Mouse (Mus musculus) midbrain, embryonic 14.5 days (tissue): ENCODE measurements around the gene Tlk2. TPM values are rescaled to one million over a fixed set of nuclear protein-coding genes. Genes with fewer than 3 reads are reported as not detected.
A peak's percentile ranks its signal among the peaks of the same experiment; 100 is the strongest.

Experiments used
- ATAC-seq: fragments of 200-750 bp; cut with Nextera tagmentation; 2 replicates; pipeline ENCODE4 v1.8.0; 2017; ENCODE audit warnings: moderate number of reproducible peaks, moderate library complexity; ENCODE audit not compliant: low FRiP score, low TSS enrichment
- DNase-seq: peaks from one replicate; pipeline ENCODE4 v3.0.0-alpha.2; 2015
- H3K27ac ChIP-seq: fragments of 300-500 bp; sonication (generic); replicated peaks from 2 replicates; pipeline ENCODE4 v1.5.1; 2014; ENCODE audit warnings: mild to moderate bottlenecking, low read depth, low read length, moderate library complexity
- H3K27me3 ChIP-seq: fragments of 300-500 bp; sonication (generic); 2 replicates; pipeline ENCODE4 v1.6.1; 2014; ENCODE audit warnings: low read length, control low read depth, mixed read lengths; ENCODE audit not compliant: control insufficient read depth, insufficient read depth
- H3K36me3 ChIP-seq: fragments of 300-500 bp; sonication (generic); 2 replicates; pipeline ENCODE4 v1.6.1; 2014; ENCODE audit warnings: low read length, control low read depth; ENCODE audit not compliant: control insufficient read depth, insufficient read depth
- H3K4me1 ChIP-seq: fragments of 300-500 bp; sonication (generic); 2 replicates; pipeline ENCODE4 v1.6.1; 2014; ENCODE audit warnings: mild to moderate bottlenecking, antibody characterized with exemption, low read length, control low read depth; ENCODE audit not compliant: control insufficient read depth, insufficient read depth
- H3K4me2 ChIP-seq: fragments of 300-500 bp; sonication (generic); 2 replicates; pipeline ENCODE4 v1.6.1; 2014; ENCODE audit warnings: mild to moderate bottlenecking, low read length, moderate library complexity
- H3K4me3 ChIP-seq: fragments of 300-500 bp; sonication (generic); replicated peaks from 2 replicates; pipeline ENCODE4 v1.5.1; 2014; ENCODE audit warnings: low read depth, low read length
- H3K9ac ChIP-seq: fragments of 300-500 bp; sonication (generic); replicated peaks from 2 replicates; pipeline ENCODE4 v1.6.1; 2014; ENCODE audit warnings: mild to moderate bottlenecking, low read length, moderate library complexity
- H3K9me3 ChIP-seq: fragments of 300-500 bp; sonication (generic); 2 replicates; pipeline ENCODE4 v1.6.1; 2016; ENCODE audit warnings: low read length, control low read depth, mixed read lengths; ENCODE audit not compliant: control insufficient read depth
- WGBS: fragments of 180-500 bp; shearing (Covaris S2); extraction: QIAGEN DNeasy Blood & Tissue Kit; methylation state at CpG from one replicate; pipeline ENCODE4 v1.1.7; 2014; 5-methylcytosine and 5-hydroxymethylcytosine counted together
- polyA plus RNA-seq: library from polyadenylated mRNA; unstranded; fragments of >200 nt; fragmentation: Nextera tagmentation; extraction: Ambion mirVana; gene quantifications from 2 replicates; pipeline ENCODE4 v1.2.1, GENCODE M21; 2014

Gene Tlk2
- polyA plus RNA-seq, 1 experiment from 2014 or later: 29.3 TPM

- H3K4me2 ChIP-seq: peak overlapping the region; percentile 88
- peak overlapping the region; percentile 97 for H3K9ac ChIP-seq
- H3K4me1 ChIP-seq: peaks cover 18% of the 10 kb centered on the region
- H3K27ac ChIP-seq: peak overlapping the region; percentile 93
- under 1% methylated on average over 34 of the region's 35 CpGs for WGBS
- peak overlapping the region; percentile 91 for H3K4me3 ChIP-seq
- DNase-seq: peak; percentile 59
- no peaks in the 10 kb centered on the region for H3K9me3 ChIP-seq
- H3K36me3 ChIP-seq: peaks cover 13% of the 10 kb centered on the region
- no peak; the same call in 1 of the 2 replicates for ATAC-seq
- no peaks in the 10 kb centered on the region for H3K27me3 ChIP-seq
Observed at GRCm38 (mm10) chr11:105180471-105181091, 2.0 kb downstream of the Tlk2 start.

DNA sequence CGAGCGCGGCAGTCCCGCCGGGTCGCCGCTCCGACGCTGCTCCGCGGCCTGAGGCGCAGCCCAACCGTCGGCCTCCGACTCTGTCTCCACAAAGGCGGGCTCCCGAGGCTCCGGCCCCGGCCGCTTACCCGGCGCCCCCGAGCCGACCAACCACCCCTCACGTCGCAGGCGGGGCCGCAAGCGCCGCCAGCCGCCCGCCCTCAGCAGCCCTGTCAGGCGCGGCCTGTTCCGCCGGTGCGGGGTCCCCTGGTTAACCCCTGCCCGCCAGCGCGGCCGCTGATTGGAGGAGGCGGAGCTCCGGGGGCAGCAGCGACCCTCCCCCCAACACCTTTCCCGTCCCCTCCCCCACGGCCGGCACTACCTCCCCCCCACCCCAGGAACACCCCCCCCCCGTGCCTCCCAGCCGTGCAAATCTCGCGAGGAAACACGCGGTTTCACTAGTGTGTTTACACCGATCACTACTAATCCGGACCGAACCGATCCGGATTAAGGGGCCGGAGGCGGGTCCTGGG lies 2.6 kb downstream of the Tlk2 start:
- peaks cover 19% of the 10 kb centered on the region for H3K36me3 ChIP-seq
- peak overlapping the region; percentile 97 for H3K9ac ChIP-seq
- H3K4me2 ChIP-seq: peak overlapping the region; percentile 88
- peak; percentile 96 for ATAC-seq
- under 1% methylated on average over 60 of the region's 60 CpGs for WGBS
- peaks cover 18% of the 10 kb centered on the region for H3K4me1 ChIP-seq
- no peaks in the 10 kb centered on the region for H3K27me3 ChIP-seq
- peak overlapping the region; percentile 93 for H3K27ac ChIP-seq
- no peaks in the 10 kb centered on the region for H3K9me3 ChIP-seq
- DNase-seq: peak; percentile 97
- peak overlapping the region; percentile 91 for H3K4me3 ChIP-seq

GRCm38 (mm10) chr11:105181689-105182460 lies 3.3 kb downstream of the Tlk2 start:
- H3K4me3 ChIP-seq: peak overlapping the region; percentile 91
- peak overlapping the region; percentile 73 for H3K4me2 ChIP-seq
- peak overlapping the region; percentile 93 for H3K27ac ChIP-seq
- ATAC-seq (peak; percentile 66), DNase-seq (peak; percentile 65)
- H3K9ac ChIP-seq: peak overlapping the region; percentile 97
- WGBS: 6% methylated on average over 84 of the region's 89 CpGs
- H3K9me3 ChIP-seq: no peaks in the 10 kb centered on the region
- H3K27me3 ChIP-seq: no peaks in the 10 kb centered on the region
- peaks cover 21% of the 10 kb centered on the region for H3K36me3 ChIP-seq
- H3K4me1 ChIP-seq: peaks cover 18% of the 10 kb centered on the region

GRCm38 (mm10) chr11:105182461-105182855 lies 3.9 kb downstream of the Tlk2 start:
- peak overlapping the region; percentile 93 for H3K27ac ChIP-seq
- H3K36me3 ChIP-seq: peaks cover 23% of the 10 kb centered on the region
- H3K9me3 ChIP-seq: no peaks in the 10 kb centered on the region
- peak overlapping the region; percentile 73 for H3K4me2 ChIP-seq
- peaks cover 18% of the 10 kb centered on the region for H3K4me1 ChIP-seq
- H3K27me3 ChIP-seq: no peaks in the 10 kb centered on the region
- ATAC-seq (no peak), DNase-seq (no peak)
- peak overlapping the region; percentile 97 for H3K9ac ChIP-seq
- WGBS: 7% methylated on average over 4 of the region's 4 CpGs
- H3K4me3 ChIP-seq: peak overlapping the region; percentile 91

GRCm38 (mm10) chr11:105184678-105185077 lies 6.1 kb downstream of the Tlk2 start:
- H3K4me3 ChIP-seq: no peak overlapping the region
- H3K9ac ChIP-seq: no peak overlapping the region
- peaks cover 23% of the 10 kb centered on the region for H3K36me3 ChIP-seq
- DNase-seq: no peak
- no peaks in the 10 kb centered on the region for H3K27me3 ChIP-seq
- H3K4me1 ChIP-seq: peaks cover 12% of the 10 kb centered on the region
- 91% methylated on average over 3 of the region's 3 CpGs for WGBS
- no peak overlapping the region for H3K4me2 ChIP-seq
- no peak overlapping the region for H3K27ac ChIP-seq
- no peaks in the 10 kb centered on the region for H3K9me3 ChIP-seq
- ATAC-seq: no peak

DNA sequence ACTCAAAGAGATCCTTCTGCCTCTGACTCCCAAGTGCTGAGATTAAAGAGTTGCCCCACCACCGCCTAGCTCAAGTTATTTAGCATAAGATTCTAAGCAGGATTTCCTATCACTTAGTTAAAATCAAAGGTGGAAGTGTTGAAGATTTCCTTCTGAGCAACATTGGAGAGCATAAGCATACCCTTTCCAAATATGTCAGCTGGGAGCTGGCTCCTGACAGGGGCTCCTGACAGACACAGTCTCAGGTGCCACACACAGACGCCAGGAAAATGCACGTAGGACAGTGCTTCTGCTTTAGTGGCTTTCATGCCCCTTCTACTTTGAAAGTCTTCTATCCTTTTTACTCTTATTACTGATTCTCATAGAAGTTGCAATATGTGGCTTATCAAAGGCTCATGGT lies 13.6 kb downstream of the Tlk2 start:
- H3K36me3 ChIP-seq: no peaks in the 10 kb centered on the region
- ATAC-seq (no peak), DNase-seq (no peak)
- no peak overlapping the region for H3K27ac ChIP-seq
- WGBS: 90% methylated on average over 3 of the region's 3 CpGs
- no peaks in the 10 kb centered on the region for H3K9me3 ChIP-seq
- no peaks in the 10 kb centered on the region for H3K27me3 ChIP-seq
- no peak overlapping the region for H3K4me3 ChIP-seq
- no peak overlapping the region for H3K9ac ChIP-seq
- H3K4me2 ChIP-seq: no peak overlapping the region
- H3K4me1 ChIP-seq: no peaks in the 10 kb centered on the region

DNA sequence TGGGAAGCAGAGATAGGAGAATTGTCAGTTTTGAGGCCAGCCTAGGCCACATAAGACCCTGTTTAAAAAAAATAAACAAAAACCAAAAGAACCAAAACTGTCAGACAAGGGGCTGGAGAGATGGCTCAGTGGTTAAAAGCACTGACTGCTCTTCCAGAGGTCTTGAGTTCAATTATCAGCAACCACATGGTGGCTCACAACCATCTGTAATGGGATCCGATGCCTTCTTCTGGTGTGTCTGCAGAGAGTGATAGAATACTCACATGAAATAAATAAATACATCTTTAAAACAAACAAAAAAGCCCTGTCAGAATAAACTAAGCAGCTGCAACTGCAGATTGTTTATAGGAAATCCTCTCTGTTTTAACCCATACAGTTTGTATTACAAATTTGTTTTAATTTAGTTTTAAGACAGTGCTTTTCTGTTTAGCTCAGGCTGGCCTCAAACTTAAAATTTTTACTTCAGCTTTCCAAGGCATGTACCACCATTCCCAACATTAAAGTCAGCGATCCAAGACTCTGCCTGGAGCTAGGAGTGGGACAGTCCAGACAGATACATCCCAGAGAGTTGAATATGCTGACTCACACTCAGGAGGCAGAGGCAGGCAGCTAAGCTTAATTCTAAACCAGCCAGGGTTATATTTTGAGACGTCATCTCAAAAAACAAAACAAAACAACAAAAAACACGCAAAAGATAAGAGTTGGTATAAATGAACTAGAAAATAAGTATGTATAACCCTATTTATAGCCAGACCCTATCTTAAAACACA lies 18.5 kb downstream of the Tlk2 start:
- WGBS: 97% methylated on average over 4 of the region's 4 CpGs

DNA sequence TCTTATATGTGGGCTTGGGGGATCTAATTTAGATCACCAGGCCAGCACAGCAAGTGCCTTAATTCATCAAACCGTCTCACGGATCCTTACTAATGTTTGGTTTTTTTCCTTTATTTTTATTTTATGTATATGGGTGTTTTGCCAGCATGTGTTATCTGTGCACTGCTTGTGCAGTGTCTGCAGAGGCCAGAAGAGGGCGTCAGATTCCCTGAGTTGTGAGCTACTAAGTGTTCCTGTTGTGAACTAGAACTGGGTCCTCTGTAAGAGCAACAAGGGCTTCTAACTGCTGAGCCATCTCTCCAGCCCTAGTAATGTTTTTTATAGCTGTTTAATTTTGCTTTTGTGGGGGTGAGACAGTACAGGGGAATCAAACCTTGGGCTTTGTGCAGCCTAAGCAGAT lies 23.8 kb downstream of the Tlk2 start:
- no peaks in the 10 kb centered on the region for H3K9me3 ChIP-seq
- no peaks in the 10 kb centered on the region for H3K36me3 ChIP-seq
- no peak overlapping the region for H3K4me2 ChIP-seq
- no peak overlapping the region for H3K27ac ChIP-seq
- no peak for ATAC-seq
- no peak overlapping the region for H3K4me3 ChIP-seq
- 59% methylated on average over 3 of the region's 3 CpGs for WGBS
- DNase-seq: no peak
- no peaks in the 10 kb centered on the region for H3K4me1 ChIP-seq
- H3K27me3 ChIP-seq: no peaks in the 10 kb centered on the region
- no peak overlapping the region for H3K9ac ChIP-seq

More for the DNA sequence above, 18.5 kb downstream of the Tlk2 start:
- Histone ChIP-seq H3K36me3 (no peaks in the 10 kb centered on the region), H3K27me3 (no peaks in the 10 kb centered on the region), H3K4me1 (no peaks in the 10 kb centered on the region), H3K9ac (no peak overlapping the region), H3K9me3 (no peaks in the 10 kb centered on the region), H3K4me2 (no peak overlapping the region), H3K4me3 (no peak overlapping the region), H3K27ac (no peak overlapping the region)
- DNase-seq (no peak), ATAC-seq (no peak)
